Mouse (Mus musculus) right cerebral cortex, adult 2 months (tissue): Measurements from ENCODE around the gene Zbtb16.

Experiments
- DNase-seq, 2 experiments: peaks; one replicate each; pipeline ENCODE4 v3.0.0; 2021 to 2022; ENCODE audit warnings: low spot score in 2 of 2

The Zbtb16 gene

GRCm38 (mm10) chr9:48646781-48647647 lies 189.0 kb downstream of the Zbtb16 start:
- DNase-seq: peak in 1 of 2 experiments; percentile 6

- DNase-seq: peak; percentile 83
Measured at GRCm38 (mm10) chr9:48646251-48646650, 189.8 kb downstream of the Zbtb16 start.

- DNase-seq: no peak
Measured at GRCm38 (mm10) chr9:48645648-48646126, 190.3 kb downstream of the Zbtb16 start.

GRCm38 (mm10) chr9:48644926-48645647 lies 190.9 kb downstream of the Zbtb16 start:
- peak; percentile 48 to 56 for DNase-seq

GRCm38 (mm10) chr9:48644376-48644775 lies 191.6 kb downstream of the Zbtb16 start:
- no peak for DNase-seq

GRCm38 (mm10) chr9:48641636-48642035 lies 194.4 kb downstream of the Zbtb16 start:
- no peak for DNase-seq

GRCm38 (mm10) chr9:48640881-48641280 lies 195.1 kb downstream of the Zbtb16 start:
- DNase-seq: no peak

- DNase-seq: no peak
Measured at GRCm38 (mm10) chr9:48638176-48638803, 197.7 kb downstream of the Zbtb16 start.

- DNase-seq: no peak
Measured at GRCm38 (mm10) chr9:48637161-48637560, 198.9 kb downstream of the Zbtb16 start.

GRCm38 (mm10) chr9:48635576-48636350 lies 200.3 kb downstream of the Zbtb16 start:
- no peak for DNase-seq

GRCm38 (mm10) chr9:48633147-48633546 lies 202.9 kb downstream of the Zbtb16 start:
- DNase-seq: no peak

- no peak for DNase-seq
Measured at GRCm38 (mm10) chr9:48619268-48619667, 216.8 kb downstream of the Zbtb16 start.

GRCm38 (mm10) chr9:48618589-48618988 lies 217.4 kb downstream of the Zbtb16 start:
- DNase-seq: peak; percentile 79 to 83

- no peak for DNase-seq
Measured at GRCm38 (mm10) chr9:48618111-48618510, 217.9 kb downstream of the Zbtb16 start.

GRCm38 (mm10) chr9:48617511-48618010 lies 218.5 kb downstream of the Zbtb16 start:
- no peak for DNase-seq

- DNase-seq: no peak
Measured at GRCm38 (mm10) chr9:48613221-48613620, 222.8 kb downstream of the Zbtb16 start.

- DNase-seq: no peak
Measured at GRCm38 (mm10) chr9:48612542-48612941, 223.5 kb downstream of the Zbtb16 start.

GRCm38 (mm10) chr9:48611032-48611431 lies 225.0 kb downstream of the Zbtb16 start:
- DNase-seq: no peak

GRCm38 (mm10) chr9:48609734-48610133 lies 226.3 kb downstream of the Zbtb16 start:
- DNase-seq: no peak

- no peak for DNase-seq
Measured at GRCm38 (mm10) chr9:48607417-48607816, 228.6 kb downstream of the Zbtb16 start.

GRCm38 (mm10) chr9:48606171-48606570 lies 229.9 kb downstream of the Zbtb16 start:
- no peak for DNase-seq
